Mouse (Mus musculus) c-Kit-positive CD71-positive TER-119-negative erythroid progenitor cells, embryonic 14.5 days (primary cell): Measurements from ENCODE around the gene Gnl2.

Experiments used
- DNase-seq: peaks from one replicate; pipeline ENCODE4 v3.0.0-alpha.2; 2013; ENCODE audit warnings: low read depth

Gnl2 gene

DNA sequence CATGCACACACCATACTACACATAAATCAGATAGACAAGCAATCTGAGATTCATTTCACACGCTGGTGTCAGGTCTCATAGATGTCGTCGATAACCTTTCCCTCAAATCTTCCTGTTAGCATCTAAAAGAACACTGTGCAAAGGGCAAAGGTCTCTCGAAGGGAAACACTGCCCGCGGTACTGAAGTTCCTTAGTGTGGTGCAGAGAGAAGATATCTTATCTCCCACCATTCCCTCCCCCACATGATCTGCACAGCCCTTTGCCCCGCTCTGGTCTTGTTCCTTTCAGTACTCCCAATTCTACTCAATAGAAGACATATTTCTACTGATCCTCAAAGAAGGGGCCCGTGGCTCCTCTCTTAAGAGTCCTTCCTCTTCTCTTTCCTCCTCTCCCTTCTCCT is 13.4 kb upstream of the Gnl2 start:
- DNase-seq: no peak

DNA sequence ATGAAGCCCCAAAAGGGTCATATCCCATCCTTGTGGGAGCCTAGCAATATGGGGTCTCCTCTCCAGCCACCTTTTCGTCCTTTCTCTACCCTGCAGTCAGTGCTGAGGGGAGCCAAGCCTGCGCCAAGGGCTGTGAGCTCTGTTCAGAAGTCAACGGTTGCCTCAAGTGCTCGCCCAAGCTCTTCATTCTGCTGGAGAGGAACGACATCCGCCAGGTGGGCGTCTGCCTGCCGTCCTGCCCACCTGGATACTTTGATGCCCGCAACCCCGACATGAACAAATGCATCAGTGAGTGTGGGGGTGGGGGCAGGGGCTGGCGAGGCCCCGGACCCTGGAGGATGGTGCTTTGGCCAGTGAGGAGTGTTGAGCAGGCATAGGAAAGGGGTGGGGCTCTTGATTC is 11.5 kb upstream of the Gnl2 start:
- no peak for DNase-seq

DNA sequence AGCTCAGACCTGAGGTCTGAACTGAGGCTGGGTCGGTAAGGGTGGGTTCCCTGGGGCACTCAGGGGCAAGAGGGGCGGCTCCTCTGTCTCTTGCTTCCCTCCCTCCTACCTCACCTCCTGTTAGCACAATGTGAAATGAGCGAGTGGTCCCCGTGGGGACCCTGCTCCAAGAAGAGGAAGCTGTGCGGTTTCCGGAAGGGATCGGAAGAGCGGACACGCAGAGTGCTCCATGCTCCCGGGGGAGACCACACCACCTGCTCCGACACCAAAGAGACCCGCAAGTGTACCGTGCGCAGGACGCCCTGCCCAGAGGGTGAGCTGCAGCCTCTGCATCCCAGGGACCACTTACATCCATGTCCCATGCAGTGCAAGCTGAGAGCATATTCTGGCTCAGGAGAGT is 8.9 kb upstream of the Gnl2 start:
- no peak for DNase-seq

DNA sequence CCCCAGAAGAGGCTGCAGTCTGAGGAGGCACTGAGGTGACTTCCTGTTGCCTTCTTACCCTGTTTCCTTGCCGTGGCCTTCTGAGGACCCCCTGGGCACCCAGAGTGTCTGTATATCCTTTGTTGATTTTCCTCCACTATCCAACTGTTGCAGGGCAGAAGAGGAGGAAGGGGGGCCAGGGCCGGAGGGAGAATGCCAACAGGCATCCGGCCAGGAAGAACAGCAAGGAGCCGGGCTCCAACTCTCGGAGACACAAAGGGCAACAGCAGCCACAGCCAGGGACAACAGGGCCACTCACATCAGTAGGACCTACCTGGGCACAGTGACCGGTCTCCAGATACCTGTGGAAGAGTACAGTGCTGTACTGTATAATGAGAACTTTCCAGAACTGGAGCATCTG is 8.2 kb upstream of the Gnl2 start:
- no peak for DNase-seq

DNA sequence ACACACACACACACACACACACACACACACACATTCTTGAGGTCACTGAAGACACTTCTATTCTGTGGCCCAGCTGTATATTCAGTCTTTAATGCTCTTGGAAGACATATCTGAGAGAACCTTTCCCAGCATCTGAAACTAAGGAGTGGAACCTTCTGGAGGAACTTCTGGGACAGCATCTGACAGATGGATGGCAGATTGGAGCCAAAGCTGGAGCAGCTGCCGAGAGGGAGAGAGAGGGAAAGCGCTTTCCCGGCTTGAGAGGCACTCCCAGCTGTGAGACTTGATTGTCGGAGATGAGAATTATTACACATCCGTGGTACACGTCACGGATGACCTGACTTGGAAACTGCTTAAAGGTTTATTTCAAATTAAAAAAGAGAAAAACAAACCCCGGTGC is 7.7 kb upstream of the Gnl2 start:
- no peak for DNase-seq

DNA sequence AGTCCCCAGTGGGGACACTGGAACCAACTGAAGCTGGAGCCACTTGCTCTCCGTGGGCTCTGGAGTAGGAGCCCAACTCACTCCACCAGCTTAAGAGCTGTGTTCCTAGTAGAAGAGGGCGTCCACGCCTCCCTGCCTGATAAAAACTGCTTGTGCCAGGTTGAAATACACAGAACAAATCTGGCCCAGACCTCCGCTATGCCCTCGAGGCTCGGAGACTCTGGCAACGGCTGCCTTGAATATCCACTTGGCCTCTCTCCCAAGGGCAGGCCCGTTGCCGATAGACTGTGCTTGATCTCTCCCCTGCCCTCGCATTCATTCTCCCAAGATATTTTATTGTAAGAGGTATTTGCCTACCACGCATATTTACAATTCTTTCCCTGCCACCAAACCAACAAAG is 1.0 kb downstream of the Gnl2 start:
- no peak for DNase-seq

DNA sequence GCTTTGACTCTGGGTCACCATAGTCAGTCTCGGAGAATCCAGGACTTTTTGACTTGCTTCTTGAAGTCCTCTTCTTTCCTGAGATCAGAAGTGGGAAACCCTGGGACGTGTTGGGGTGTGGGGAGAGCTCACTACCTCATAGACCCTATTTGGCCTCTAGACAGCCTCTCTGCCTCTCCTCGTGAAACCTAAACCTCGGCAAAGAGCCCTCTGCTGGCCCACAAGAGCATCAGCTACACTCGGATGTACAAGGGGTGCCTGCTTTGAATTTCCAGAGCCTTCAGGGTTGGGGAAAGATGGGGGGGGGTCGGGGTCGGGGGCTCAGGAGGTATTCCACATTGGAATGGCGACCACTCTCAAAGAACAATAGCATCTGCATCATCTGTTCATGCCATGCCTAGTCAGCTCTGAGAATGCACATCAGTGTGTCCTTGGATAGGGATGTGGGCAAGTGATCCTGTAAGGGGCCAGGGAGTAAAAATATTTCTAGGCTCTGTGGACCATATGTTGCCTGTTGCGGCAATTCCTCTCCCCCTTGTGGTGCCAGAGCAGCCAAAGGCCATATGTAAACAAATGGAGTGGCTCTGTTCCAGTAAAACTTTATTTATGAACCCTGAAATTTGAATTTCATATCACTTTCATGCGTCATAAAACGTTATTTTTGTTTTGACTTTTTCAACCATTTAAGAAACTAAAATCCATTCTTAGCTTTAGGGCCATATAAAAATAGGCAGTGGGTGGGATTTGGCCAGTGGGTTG is 4.6 kb downstream of the Gnl2 start:
- DNase-seq: no peak

DNA sequence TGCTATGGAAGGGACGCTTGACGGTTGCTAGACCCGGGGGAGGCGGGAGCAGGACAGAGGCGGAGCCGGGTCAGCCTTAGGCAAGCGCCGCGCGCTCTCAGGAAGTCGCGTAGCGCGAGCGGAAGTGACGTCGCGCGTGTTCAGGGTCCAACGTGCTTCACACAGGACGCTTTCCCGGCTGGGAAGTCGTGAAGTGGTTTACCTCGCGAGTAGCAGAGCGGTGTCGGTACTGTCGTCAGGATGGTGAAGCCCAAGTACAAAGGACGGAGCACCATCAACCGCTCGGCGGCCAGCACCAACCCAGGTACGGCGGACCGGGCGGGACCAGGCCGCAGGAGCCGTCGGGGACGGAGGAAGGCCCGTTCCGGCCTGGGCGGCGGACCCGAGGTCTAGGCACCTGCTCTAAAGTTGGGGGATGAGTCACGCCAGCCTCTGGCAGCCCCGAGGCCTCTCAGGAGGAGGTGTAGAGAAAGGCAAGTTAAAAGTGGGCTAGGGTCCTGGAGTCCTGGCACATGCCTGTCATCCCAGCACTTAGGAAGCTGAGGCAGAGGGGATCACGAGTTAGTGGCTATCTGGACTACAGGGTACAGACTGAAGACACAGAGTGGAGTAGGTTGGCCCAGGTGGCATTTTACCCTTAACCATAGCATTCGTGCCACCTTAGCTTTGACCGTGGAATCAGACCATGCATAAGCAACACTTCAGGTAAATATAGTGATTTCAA is 13.7 kb downstream of the Gnl2 start:
- DNase-seq: peak; percentile 87

DNA sequence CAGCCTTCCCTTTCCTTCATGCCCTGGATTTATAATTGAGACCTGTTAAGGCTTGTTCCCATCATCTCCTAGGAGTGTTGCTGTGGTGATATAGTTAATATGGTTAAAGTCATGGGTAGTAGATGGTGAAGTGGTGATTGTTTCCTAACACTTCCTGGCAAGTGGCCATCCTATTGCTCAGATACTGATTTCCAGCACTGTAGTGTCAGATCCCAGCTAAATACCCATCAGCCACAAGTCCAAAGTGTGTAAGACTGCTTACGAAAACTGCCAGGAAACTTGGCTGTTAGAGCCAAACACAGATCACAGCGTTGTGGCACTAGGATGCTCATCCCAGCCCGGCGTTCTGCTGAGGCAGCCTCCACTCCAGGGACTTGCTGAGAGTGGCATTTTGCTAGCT is 18.0 kb downstream of the Gnl2 start:
- no peak for DNase-seq

DNA sequence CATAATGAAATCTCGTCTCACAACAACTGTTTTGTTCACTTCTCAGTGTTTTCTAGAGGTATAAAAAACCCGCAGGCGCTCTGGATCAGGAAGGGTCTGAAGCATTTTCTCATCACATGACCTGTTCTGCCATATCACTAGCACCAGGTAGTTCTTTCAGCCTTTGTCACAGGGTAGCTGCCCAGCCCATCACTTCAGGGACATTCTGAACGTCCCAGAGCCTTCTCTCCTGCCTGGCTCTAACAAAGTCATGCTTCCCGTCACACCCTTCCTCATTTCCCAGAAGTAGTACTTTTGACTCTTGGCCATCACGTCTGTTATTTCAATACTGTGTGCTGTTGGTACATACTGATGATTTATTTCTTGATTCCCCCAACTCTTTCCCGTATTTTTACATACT is 28.1 kb downstream of the Gnl2 start:
- DNase-seq: no peak

DNA sequence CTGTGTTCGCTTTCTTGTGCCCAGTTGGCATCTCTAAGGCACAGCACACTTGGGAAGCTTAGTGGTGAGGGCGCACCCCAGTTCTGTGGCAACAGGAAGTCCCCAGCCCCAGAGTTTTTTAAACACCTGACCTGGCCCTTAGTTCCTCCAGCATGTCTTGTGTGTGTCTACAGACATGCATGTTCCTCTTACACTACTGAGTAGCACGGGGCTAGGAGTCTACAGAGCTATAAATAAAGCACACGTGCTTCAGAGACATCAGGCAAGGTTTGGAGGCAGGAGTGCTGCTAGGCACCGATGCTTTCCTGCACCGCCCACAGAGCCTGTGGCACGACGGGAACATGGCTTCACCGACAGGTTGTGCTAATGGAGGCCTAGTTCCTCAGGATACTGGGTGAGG is 39.0 kb downstream of the Gnl2 start:
- DNase-seq: no peak

DNA sequence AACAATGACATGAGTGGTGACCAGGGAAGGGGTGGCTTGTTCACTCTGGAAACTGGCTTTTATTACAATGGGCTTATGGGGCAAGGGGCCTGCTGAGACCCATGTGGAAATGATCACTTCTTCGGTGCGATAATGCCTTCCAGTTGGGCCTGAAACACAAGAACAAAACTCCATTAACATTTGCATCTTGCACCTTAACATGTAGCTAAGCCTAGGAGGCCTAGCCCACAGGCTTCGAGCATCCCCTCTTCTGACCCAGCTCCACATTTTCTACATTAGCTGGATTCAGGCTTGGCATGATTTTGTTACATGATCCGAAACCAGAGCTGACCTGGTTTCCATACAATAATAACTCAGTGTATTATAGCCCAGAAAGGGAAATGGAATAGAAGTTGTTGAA is 40.1 kb downstream of the Gnl2 start:
- no peak for DNase-seq

DNA sequence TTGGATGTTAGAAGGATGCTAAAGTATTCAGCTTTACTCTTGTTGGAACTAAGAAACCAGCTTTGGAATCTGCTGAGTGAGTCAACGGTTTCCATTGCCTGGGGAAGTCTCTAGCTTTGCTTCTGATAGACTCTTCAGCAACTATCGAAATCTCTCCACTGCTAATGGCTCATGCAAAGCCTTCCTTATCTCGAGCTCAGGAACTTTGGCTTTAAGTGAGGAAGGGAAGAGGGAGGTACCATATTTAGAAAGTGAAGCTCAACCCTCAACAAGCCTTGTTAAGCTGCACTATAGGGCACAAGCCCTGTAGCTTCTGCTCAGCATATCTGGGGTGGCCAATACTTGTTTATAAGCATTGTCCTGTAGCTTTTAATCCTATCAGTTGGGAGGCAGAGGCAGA is 40.9 kb downstream of the Gnl2 start:
- DNase-seq: no peak

DNA sequence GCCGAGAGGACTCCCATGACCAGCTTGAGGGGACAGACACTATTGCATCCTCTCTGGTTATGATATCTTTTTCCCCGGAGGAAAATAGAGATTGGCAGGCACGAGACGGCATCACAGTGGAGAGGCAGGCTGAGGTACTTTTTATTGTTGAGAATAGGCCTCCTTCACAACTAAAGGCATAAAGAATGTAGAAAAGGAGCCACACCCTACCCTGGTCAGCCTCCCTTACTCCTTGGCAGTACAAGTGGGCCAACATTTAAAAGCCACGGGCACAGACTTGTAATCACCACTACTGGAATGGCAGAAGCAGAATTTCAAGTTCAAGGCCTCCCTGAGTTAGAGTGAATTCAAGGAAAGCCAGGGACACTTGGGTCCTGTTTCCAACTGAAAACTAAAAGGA is 41.6 kb downstream of the Gnl2 start:
- no peak for DNase-seq

DNA sequence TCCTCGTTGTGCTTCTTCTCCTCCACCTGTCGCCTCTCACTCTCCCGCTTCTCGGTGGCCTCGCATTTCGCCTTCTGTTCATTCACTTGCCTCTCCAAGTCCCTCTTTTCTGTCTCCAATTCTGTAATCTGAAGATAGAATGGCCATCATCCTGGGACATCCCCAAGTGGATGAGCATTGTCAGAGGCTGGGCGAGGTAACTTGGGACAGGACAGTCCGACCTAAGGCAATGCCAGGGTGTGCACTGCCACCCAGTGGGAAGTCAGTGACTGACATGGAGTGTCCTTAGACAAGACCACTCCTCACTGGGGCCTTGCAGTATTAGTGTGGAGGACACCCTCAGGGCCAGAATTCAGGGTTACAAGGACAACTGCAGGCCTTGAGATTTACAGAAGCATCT is 42.6 kb downstream of the Gnl2 start:
- no peak for DNase-seq

DNA sequence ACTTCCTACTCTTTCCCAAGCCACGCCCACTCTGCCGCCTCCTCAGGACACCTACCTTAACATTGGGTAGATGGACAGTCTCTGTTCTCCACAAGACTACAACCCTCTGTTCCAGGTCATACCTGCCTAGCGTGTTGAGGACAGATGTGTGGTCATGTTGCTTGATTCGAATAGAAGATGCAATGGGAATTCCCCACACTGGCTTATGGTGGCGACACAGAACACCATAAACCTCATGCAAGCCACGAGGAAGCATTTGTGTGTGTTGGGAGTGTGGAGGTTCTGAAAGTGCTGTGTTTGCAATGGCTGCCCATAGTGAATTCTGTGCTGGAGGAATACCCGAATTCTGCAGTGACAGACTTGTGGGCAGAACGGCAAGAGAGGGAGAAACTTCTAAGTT is 47.4 kb downstream of the Gnl2 start:
- DNase-seq: no peak

DNA sequence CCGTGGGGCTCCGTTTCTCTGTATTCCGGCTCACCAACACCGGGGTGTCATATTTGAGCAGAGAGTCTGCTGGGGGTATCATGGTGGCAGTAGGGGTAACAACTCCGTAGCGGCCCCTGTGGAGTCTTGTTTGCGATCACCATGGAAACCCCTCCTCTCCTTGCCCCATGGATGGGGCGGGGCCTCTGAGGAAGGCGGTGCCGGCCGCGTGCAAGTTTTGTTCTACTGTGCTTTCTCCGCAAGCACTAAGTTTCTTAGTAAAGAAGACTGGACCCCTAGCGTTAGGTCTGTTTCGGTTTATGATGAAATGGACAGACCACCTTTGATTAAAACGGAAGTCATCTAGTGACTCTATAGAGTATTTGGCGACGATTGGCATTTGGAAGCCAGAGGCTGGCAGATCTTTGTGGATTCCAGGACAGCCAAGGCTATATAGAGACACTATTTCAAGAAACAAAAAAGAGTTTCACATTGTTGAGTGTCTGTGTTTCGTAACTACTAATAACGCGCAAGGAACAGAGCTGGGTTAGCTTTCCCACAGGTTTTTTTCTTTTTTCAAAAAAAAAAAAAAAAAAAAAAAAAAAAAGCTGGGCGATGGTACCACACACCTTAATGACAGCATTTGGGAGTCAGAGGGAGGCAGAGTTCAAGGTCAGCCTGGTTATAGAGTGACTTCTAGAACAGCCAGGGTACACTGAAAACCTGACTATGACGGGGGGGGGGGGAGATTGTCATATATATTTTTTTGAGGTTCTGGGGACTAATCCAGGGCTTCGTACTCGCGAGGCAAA is 49.3 kb downstream of the Gnl2 start, which contains the start of gene Dnali1:
Dnali1 (minus strand) TSS at position 187 of the 791 bp plus-strand sequence.
- DNase-seq: peak; percentile 52

DNA sequence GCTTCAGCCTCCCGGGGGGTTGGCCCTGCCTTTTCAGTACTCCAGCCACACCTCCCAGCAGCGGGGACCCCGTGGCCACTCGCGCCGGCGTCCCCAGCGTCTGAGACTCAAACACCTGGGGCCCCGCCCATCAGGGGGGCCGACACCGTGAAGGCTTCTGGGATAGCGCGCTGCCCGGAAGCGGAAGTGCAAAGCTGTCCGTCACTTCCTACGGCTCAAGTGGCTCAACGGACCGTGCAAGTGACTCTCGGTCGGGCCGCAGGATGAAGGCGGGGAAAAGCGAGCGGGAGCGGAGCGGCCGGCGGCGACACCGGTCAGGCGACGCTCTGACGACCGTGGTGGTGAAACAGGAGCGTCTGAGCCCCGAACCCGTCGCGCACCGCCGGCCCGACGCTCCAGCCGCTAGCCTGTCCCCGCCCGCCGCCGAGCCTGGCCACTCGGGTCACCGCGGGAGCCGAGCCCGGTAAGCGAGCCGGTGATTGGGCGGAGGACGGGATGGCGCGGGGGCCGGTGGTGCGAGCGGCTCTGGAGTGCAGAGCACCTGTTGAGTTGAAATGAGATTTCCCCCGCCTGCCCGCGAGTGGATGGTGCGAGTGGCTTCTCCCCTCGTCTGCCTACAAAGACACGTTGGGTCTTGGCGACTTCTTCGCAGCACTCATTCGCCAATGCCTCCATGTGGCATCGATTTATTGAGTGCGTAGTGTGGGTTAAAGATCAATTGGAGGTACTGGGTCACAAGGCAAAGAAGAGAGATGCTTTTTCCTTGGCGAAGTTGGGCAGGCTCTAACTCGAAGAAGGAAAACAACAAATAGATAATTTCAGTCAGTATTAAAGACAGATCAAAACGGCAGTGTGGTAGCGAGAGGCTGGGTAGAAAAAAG is 50.3 kb downstream of the Gnl2 start, which contains the start of gene Snip1:
Snip1 (plus strand) TSS at position 183 of the 881 bp plus-strand sequence.
- DNase-seq: peak; percentile 87

DNA sequence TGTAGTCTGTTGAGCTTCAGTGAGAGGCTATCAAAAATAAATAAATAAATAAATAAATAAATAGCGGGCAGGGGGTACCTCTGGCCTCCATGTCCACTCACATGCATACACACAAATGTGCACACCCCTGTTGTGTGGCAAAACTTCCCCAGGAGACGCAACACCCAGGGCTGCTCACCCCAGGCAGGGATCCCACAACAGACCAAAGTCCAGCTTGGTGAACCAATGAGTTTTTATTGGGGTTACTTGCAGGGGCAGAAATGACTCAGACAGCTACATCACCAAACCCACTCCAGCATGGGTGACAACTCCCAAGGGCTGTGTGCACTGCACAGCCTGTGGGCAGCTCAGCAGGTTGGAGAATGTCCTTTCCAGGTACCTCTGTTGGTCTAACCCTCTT is 61.3 kb downstream of the Gnl2 start:
- no peak for DNase-seq

DNA sequence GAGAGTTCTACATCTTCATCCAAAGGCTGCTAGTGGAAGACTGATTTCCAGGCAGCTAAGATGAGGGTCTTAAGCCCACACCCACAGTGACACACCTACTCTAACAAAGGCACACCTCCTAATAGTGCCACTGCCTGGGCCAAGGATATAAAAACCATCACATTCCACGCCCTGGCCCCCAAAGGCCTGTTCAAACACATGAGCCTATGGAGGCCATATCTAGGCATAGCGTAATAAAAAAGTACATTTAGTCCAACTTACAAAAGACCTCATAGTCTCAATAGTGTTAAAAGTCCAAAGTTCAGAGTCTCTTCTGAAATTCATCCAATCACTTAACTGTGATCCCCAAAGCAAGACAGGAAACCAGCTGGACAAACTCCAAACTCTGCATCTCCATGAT is 62.3 kb downstream of the Gnl2 start:
- no peak for DNase-seq

DNA sequence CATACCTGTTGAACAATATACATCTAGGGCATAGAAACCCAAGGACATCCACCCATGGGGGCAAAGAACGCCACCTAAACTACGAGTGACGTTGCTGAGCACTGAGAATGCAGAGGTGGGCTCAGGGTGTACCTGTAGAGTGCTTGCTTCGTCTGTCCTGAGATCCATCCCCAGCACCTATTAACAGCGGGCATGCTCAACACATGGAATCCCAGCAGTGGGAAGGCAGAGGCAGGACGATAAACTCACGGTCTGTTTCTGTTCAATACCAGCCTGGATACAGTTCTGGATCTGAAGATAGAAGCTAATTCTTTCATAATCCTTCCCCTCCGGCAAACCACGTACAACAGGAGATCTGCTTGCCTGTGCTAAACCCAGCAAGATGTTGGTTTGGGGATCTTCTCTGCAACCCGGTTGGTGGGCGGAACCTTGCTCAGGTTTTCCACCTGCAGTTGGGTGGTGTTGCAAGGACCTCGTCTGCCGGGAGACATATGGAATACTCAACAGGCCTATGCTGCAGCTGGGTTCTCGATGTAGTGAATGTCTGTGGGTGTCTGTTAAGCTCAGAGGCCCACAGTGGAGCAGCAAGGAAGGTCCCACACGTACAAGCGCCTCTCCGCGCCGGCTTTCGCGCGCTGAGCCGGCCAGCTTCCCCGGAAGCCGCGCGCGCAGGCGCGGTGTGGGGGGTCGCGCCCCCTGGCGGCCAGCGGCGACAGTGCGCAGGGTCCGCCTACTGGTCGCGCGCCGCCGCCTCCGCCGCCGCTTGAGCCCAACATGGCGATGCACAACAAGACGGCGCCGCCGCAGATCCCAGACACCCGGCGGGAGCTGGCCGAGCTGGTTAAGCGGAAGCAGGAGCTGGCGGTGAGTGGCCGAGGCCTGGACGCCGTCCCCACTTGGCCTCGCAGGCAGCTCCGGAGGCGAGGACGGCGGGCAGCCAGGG is 68.3 kb downstream of the Gnl2 start, which contains the start of gene Meaf6:
Meaf6 (plus strand) TSS at position 732 of the 943 bp plus-strand sequence.
- DNase-seq: peak; percentile 63
